Comparison of ENCODE assay signal across 30 mouse cellular contexts in the genomic region with DNA sequence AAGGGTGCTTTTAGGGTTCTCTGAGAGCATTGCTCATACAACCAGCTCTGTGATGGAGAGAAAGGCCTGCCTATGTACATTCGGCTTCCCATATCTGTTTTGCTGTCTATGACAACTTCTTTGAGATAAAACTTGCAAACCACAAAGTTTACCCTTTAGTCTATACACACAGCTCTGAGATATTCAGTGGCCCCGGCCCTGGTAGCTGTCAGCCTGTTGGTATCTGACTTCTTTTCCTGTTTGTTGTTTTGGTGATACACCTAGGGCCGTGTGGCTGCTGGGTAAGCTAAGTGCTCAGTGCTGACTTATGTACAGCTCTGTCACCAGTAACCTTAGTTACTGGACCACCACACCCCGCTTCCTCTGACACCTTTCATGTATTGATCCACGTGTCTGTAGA. TPM values are rescaled to one million over a fixed set of nuclear protein-coding genes. Genes with fewer than 3 reads are reported as not detected.
DNase-seq lines count a peak whose midpoint lies in the region; ATAC-seq and TF ChIP-seq lines count a peak whose summit lies in the region.
"Had no signal": no experiment of that assay in that cellular context is flagged by ENCODE, and none has a peak within 500 bp of the region (broad histone marks: within the 10 kb centered on the region; RNA-seq: fewer than 3 reads in every experiment).

No protein-coding gene starts in this region.

- H3K9me3 ChIP-seq in stomach, postnatal 0 days (ENCODE audit: control insufficient read depth, low read length) = no peaks in the 10 kb centered on the region
- H3K9me3 ChIP-seq in forebrain, postnatal 0 days (ENCODE audit: low read length) = no peaks in the 10 kb centered on the region
- no peaks in the 10 kb centered on the region for H3K9me3 ChIP-seq in hindbrain, embryonic 13.5 days
- H3K9me3 ChIP-seq: embryonic facial prominence, embryonic 12.5 days; forebrain, embryonic 12.5 days; heart, embryonic 15.5 days; hindbrain, embryonic 15.5 days; megakaryocyte, embryonic 14.5 days; neural tube, embryonic 13.5 days; stomach, embryonic 15.5 days had no signal

- no peaks in the 10 kb centered on the region for H3K4me1 ChIP-seq in stomach, postnatal 0 days (replicated peaks; ENCODE audit: control insufficient read depth, insufficient read depth)
- peaks cover 5% of the 10 kb centered on the region for H3K4me1 ChIP-seq in forebrain, postnatal 0 days (ENCODE audit: insufficient read depth)
- H3K4me1 ChIP-seq in hindbrain, embryonic 13.5 days (replicated peaks) = peaks cover 18% of the 10 kb centered on the region

- no peak overlapping the region for H3K4me2 ChIP-seq in stomach, postnatal 0 days (replicated peaks; ENCODE audit: low read depth)
- H3K4me2 ChIP-seq in forebrain, postnatal 0 days (ENCODE audit: low read depth) = no peak overlapping the region
- H3K4me2 ChIP-seq in hindbrain, embryonic 13.5 days = no peak overlapping the region
- H3K4me2 ChIP-seq: embryonic facial prominence, embryonic 12.5 days; forebrain, embryonic 12.5 days; heart, embryonic 15.5 days; hindbrain, embryonic 15.5 days; neural tube, embryonic 13.5 days; stomach, embryonic 15.5 days had no signal

- peak; percentile 85 for ATAC-seq in CD4-positive, CD25-positive, alpha-beta regulatory T cell, adult 4 months
- ATAC-seq in megakaryocyte, adult 5-6 weeks (ENCODE audit: poor library complexity, severe bottlenecking) = peak; percentile 17; the same call in 1 of the 2 replicates
- ATAC-seq in stomach, postnatal 0 days (ENCODE audit: low FRiP score, low TSS enrichment) = peak; percentile 85
- ATAC-seq in forebrain, postnatal 0 days = no peak
- no peak for ATAC-seq in hindbrain, embryonic 13.5 days (ENCODE audit: low FRiP score)
- ATAC-seq: intestine, embryonic 16.5 days; Patski had no signal

- DNase-seq in T-cell, adult 2 months (ENCODE audit: low spot score) = peak; percentile 73
- no peak for DNase-seq in stomach, postnatal 0 days (ENCODE audit: low spot score)
- DNase-seq in forebrain, postnatal 0 days = no peak
- DNase-seq in heart, adult 8-10 months (ENCODE audit: low spot score) = no peak
- DNase-seq: adrenal gland, adult 8-10 months; B cell, adult 2 months; cerebellum, adult 18-20 months; cerebellum, postnatal 14 days; gastrocnemius, postnatal 36 days; heart, postnatal 36 days; kidney, postnatal 25 days; lung, adult 2 months; lung, postnatal 14 days; midbrain, embryonic 14.5 days had no signal

- 59% methylated on average over 5 of the region's 5 CpGs for WGBS in stomach, postnatal 0 days
- 86% methylated on average over 5 of the region's 5 CpGs for WGBS in forebrain, postnatal 0 days
- 86% methylated on average over 5 of the region's 5 CpGs for WGBS in hindbrain, embryonic 13.5 days

- H3K9ac ChIP-seq in stomach, postnatal 0 days (ENCODE audit: low read length) = no peak overlapping the region
- H3K9ac ChIP-seq in forebrain, postnatal 0 days = no peak overlapping the region
- H3K9ac ChIP-seq in hindbrain, embryonic 13.5 days = no peak overlapping the region
- H3K9ac ChIP-seq: embryonic facial prominence, embryonic 12.5 days; forebrain, embryonic 12.5 days; heart, embryonic 15.5 days; hindbrain, embryonic 15.5 days; neural tube, embryonic 13.5 days; stomach, embryonic 15.5 days had no signal

- no peak for TF ChIP-seq CTCF in stomach, postnatal 0 days (IDR thresholded peaks at IDR 0.05; ENCODE audit: low read depth)
- no peak for TF ChIP-seq CTCF in forebrain, postnatal 0 days (IDR thresholded peaks at IDR 0.05; ENCODE audit: low read depth)

- TF ChIP-seq EP300 in stomach, postnatal 0 days (optimal IDR thresholded peaks at IDR 0.05) = no peak

- H3K27me3 ChIP-seq in stomach, postnatal 0 days (ENCODE audit: control insufficient read depth, insufficient read depth, low read length) = no peaks in the 10 kb centered on the region
- H3K27me3 ChIP-seq in forebrain, postnatal 0 days (ENCODE audit: insufficient read depth, low read length) = no peaks in the 10 kb centered on the region
- 0 out of 2 replicates have a peak, but pooled peaks cover 3% of the 10 kb centered on the region for H3K27me3 ChIP-seq in hindbrain, embryonic 13.5 days
- H3K27me3 ChIP-seq: embryonic facial prominence, embryonic 12.5 days; forebrain, embryonic 12.5 days; heart, embryonic 15.5 days; hindbrain, embryonic 15.5 days; megakaryocyte, embryonic 14.5 days; neural tube, embryonic 13.5 days; Patski; stomach, embryonic 15.5 days had no signal

- no peak overlapping the region for H3K4me3 ChIP-seq in stomach, postnatal 0 days (ENCODE audit: low read depth, low read length)
- H3K4me3 ChIP-seq in forebrain, postnatal 0 days (ENCODE audit: low read depth, low read length) = no peak overlapping the region
- no peak overlapping the region for H3K4me3 ChIP-seq in hindbrain, embryonic 13.5 days
- H3K4me3 ChIP-seq: embryonic facial prominence, embryonic 12.5 days; erythroblast, embryonic 14.5 days; forebrain, embryonic 12.5 days; heart, embryonic 15.5 days; hindbrain, embryonic 15.5 days; megakaryocyte, embryonic 14.5 days; neural tube, embryonic 13.5 days; stomach, embryonic 15.5 days had no signal

- no peaks in the 10 kb centered on the region for H3K36me3 ChIP-seq in stomach, postnatal 0 days (ENCODE audit: control insufficient read depth, insufficient read depth, low read length)
- H3K36me3 ChIP-seq in forebrain, postnatal 0 days (ENCODE audit: insufficient read depth) = 0 out of 2 replicates have a peak, but pooled peaks cover 4% of the 10 kb centered on the region
- no peaks in the 10 kb centered on the region for H3K36me3 ChIP-seq in hindbrain, embryonic 13.5 days
- H3K36me3 ChIP-seq: embryonic facial prominence, embryonic 12.5 days; forebrain, embryonic 12.5 days; heart, embryonic 15.5 days; hindbrain, embryonic 15.5 days; neural tube, embryonic 13.5 days; stomach, embryonic 15.5 days had no signal

- no peak overlapping the region for H3K27ac ChIP-seq in stomach, postnatal 0 days (replicated peaks)
- H3K27ac ChIP-seq in forebrain, postnatal 0 days (ENCODE audit: low read depth, low read length) = no peak overlapping the region
- no peak overlapping the region for H3K27ac ChIP-seq in hindbrain, embryonic 13.5 days
- H3K27ac ChIP-seq: embryonic facial prominence, embryonic 12.5 days; forebrain, embryonic 12.5 days; heart, embryonic 15.5 days; hindbrain, embryonic 15.5 days; neural tube, embryonic 13.5 days; stomach, embryonic 15.5 days had no signal

RNA-seq across cellular contexts. Expression of gene Acot7, which starts 19.6 kb away (rescaled TPM):
- polyA plus RNA-seq in CD4-positive, CD25-positive, alpha-beta regulatory T cell, adult 4 months (2017; shearing (Covaris generic)) = 100 to 1,000 TPM; 108 to 145 TPM
- 43.3 and 44.5 TPM in 2 replicates for total RNA-seq in megakaryocyte, adult 5-6 weeks (2015)
- 40.1 and 43.3 TPM in 2 replicates for total RNA-seq in megakaryocyte, adult 5-6 weeks (2017)
- 51.7 and 55.0 TPM in 2 replicates for polyA plus RNA-seq in stomach, postnatal 0 days (2015; fragmentation: Nextera tagmentation; extraction: Ambion mirVana)
- total RNA-seq in forebrain, postnatal 0 days (2014; rRNA removed) = 191 and 193 TPM in 2 replicates
- polyA plus RNA-seq in forebrain, postnatal 0 days (2015; fragmentation: Nextera tagmentation; extraction: Ambion mirVana) = 411 and 466 TPM in 2 replicates
- 10 to 100 TPM; 63.9 to 80.9 (median 69.3) TPM for total RNA-seq in heart, adult 8-10 months (2022)
- 269 and 299 TPM in 2 replicates for polyA plus RNA-seq in hindbrain, embryonic 13.5 days (2015; fragmentation: Nextera tagmentation; extraction: Ambion mirVana)

RNA-seq across cellular contexts. Expression of gene Hes2, which starts 38.9 kb away (rescaled TPM):
- not detected for polyA plus RNA-seq in CD4-positive, CD25-positive, alpha-beta regulatory T cell, adult 4 months (2017; shearing (Covaris generic))
- total RNA-seq in megakaryocyte, adult 5-6 weeks (2015) = not detected in 2 replicates
- total RNA-seq in megakaryocyte, adult 5-6 weeks (2017) = not detected in 2 replicates
- 0.52 and 0.87 TPM in 2 replicates for polyA plus RNA-seq in stomach, postnatal 0 days (2015; fragmentation: Nextera tagmentation; extraction: Ambion mirVana)
- total RNA-seq in forebrain, postnatal 0 days (2014; rRNA removed) = not detected in 2 replicates
- not detected in 2 replicates for polyA plus RNA-seq in forebrain, postnatal 0 days (2015; fragmentation: Nextera tagmentation; extraction: Ambion mirVana)
- total RNA-seq in heart, adult 8-10 months (2022) = not detected
- polyA plus RNA-seq in hindbrain, embryonic 13.5 days (2015; fragmentation: Nextera tagmentation; extraction: Ambion mirVana) = 0.34 and 1.8 TPM in 2 replicates
- total RNA-seq: adrenal gland, adult 8-10 months; gastrocnemius, adult 18-20 months; gastrocnemius, postnatal 36 days; heart, postnatal 36 days; left cerebral cortex, postnatal 36 days had no signal
- polyA plus RNA-seq: embryonic facial prominence, embryonic 12.5 days; erythroblast, embryonic 14.5 days; forebrain, embryonic 12.5 days; hindbrain, embryonic 15.5 days; kidney, embryonic 14.5 days; midbrain, embryonic 14.5 days; Patski had no signal

RNA-seq across cellular contexts. Expression of gene Espn, which starts 45.4 kb away (rescaled TPM):
- 1 to 10 TPM; 9.5 to 9.9 TPM for polyA plus RNA-seq in CD4-positive, CD25-positive, alpha-beta regulatory T cell, adult 4 months (2017; shearing (Covaris generic))
- total RNA-seq in megakaryocyte, adult 5-6 weeks (2015) = 1.2 and 1.4 TPM in 2 replicates
- total RNA-seq in megakaryocyte, adult 5-6 weeks (2017) = 0.22 and 0.24 TPM in 2 replicates
- 13.8 and 14.4 TPM in 2 replicates for polyA plus RNA-seq in stomach, postnatal 0 days (2015; fragmentation: Nextera tagmentation; extraction: Ambion mirVana)
- total RNA-seq in forebrain, postnatal 0 days (2014; rRNA removed) = 0.08 and 0.71 TPM in 2 replicates
- polyA plus RNA-seq in forebrain, postnatal 0 days (2015; fragmentation: Nextera tagmentation; extraction: Ambion mirVana) = 0.50 and 0.69 TPM in 2 replicates
- 1 to 10 TPM; 2.6 to 3.5 (median 3.0) TPM for total RNA-seq in heart, adult 8-10 months (2022)
- 0.09 and 0.22 TPM in 2 replicates for polyA plus RNA-seq in hindbrain, embryonic 13.5 days (2015; fragmentation: Nextera tagmentation; extraction: Ambion mirVana)
- polyA plus RNA-seq: midbrain, embryonic 14.5 days had no signal

Comparison
In these comparisons a context has a peak if more than half of its experiments do, and no peak if none do; other contexts are left out.
1. ATAC-seq: peak in CD4-positive, CD25-positive, alpha-beta regulatory T cell, adult 4 months (single experiment), megakaryocyte, adult 5-6 weeks (single experiment) and stomach, postnatal 0 days (single experiment); none in forebrain, postnatal 0 days (single experiment) and hindbrain, embryonic 13.5 days (single experiment).